Mouse (Mus musculus): ENCODE results near the gene Pds5b. TPM values are rescaled to one million over a fixed set of nuclear protein-coding genes. Genes with fewer than 3 reads are reported as not detected.

The Pds5b gene
- polyA plus RNA-seq, 1 experiment from 2014 or later, result 8.4 TPM

Other genes starting within 250 kb of the Pds5b start
- gene Zar1l, start 155.6 kb upstream of the Pds5b start, polyA plus RNA-seq (2018), result not detected in 3 replicates
- gene Brca2, start 151.1 kb upstream of the Pds5b start, polyA plus RNA-seq (2018), result 1.6 to 5.7 TPM (median 4.2 TPM) in 3 replicates
- 22.9 to 68.6 TPM (median 43.0 TPM) in 3 replicates for gene N4bp2l1, start 76.6 kb upstream of the Pds5b start, polyA plus RNA-seq (2018)
- 24.6 to 27.4 TPM (median 25.9 TPM) in 3 replicates for gene N4bp2l2, start 7.6 kb upstream of the Pds5b start, polyA plus RNA-seq (2018)

Data from macrophage (primary cell).